Mouse (Mus musculus) CH12.LX (cell line): Measurements from ENCODE around the gene Rrbp1. TPM values are rescaled to one million over a fixed set of nuclear protein-coding genes. Genes with fewer than 3 reads are reported as not detected.

Source experiments
- DNase-seq: peaks from one replicate; pipeline ENCODE4 v3.0.0-alpha.2; 2013; ENCODE audit errors: extremely low read depth
- H3K27ac ChIP-seq: 2 replicates; pipeline ENCODE4 v1.5.1; 2012; ENCODE audit warnings: low read depth, mild to moderate bottlenecking, control low read depth, moderate library complexity; ENCODE audit not compliant: insufficient read depth
- H3K27me3 ChIP-seq: replicated peaks from 2 replicates; pipeline ENCODE3; 2012; ENCODE audit warnings: inconsistent platforms
- H3K36me3 ChIP-seq, 2 experiments: replicated peaks in 1 of 2; 2 replicates each; pipeline versions ENCODE3 to v1.6.1; 2012; ENCODE audit warnings: inconsistent platforms in 1 of 2, low read length in 1 of 2, mild to moderate bottlenecking in 1 of 2, mixed read lengths in 1 of 2, moderate library complexity in 1 of 2; ENCODE audit not compliant: control insufficient read depth in 1 of 2, insufficient read depth in 1 of 2
- H3K4me1 ChIP-seq, 2 experiments: 2 replicates each; pipeline ENCODE4 v1.6.1; 2012; ENCODE audit warnings: inconsistent platforms in 1 of 2, moderate library complexity in 1 of 2; ENCODE audit not compliant: insufficient read depth in 2 of 2, control insufficient read depth in 1 of 2
- H3K4me2 ChIP-seq: 2 replicates; pipeline ENCODE4 v1.6.1; 2012; ENCODE audit warnings: low read depth, mild to moderate bottlenecking, control low read depth; ENCODE audit not compliant: poor library complexity, insufficient read depth, severe bottlenecking
- H3K4me3 ChIP-seq, 3 experiments: fragments of 150-350 bp in 1 of 3; sonication (generic) in 1 of 3; replicated peaks in 1 of 3; 2 replicates each; pipeline versions ENCODE3 to v1.5.1; 2011 to 2012; ENCODE audit warnings: low read depth in 2 of 3, low read length in 2 of 3, mild to moderate bottlenecking in 2 of 3, moderate library complexity in 2 of 3, control low read depth in 1 of 3, improper control_type of control experiment in 1 of 3, inconsistent platforms in 1 of 3, mixed read lengths in 1 of 3; ENCODE audit not compliant: poor library complexity in 1 of 3
- H3K79me2 ChIP-seq: replicated peaks from 2 replicates; pipeline ENCODE4 v1.6.1; 2012; ENCODE audit warnings: mild to moderate bottlenecking, moderate library complexity; ENCODE audit not compliant: control insufficient read depth, poor library complexity, insufficient read depth, severe bottlenecking; ENCODE audit errors: extremely low read depth
- H3K9ac ChIP-seq: 2 replicates; pipeline ENCODE4 v1.6.1; 2012; ENCODE audit warnings: low read depth, mild to moderate bottlenecking, control low read depth, moderate library complexity; ENCODE audit not compliant: insufficient read depth
- H3K9me3 ChIP-seq: replicated peaks from 2 replicates; pipeline ENCODE3; 2012; ENCODE audit warnings: low read length, inconsistent platforms, mixed read lengths
- CHD1 ChIP-seq: IDR thresholded peaks from 2 replicates; pipeline ENCODE4 v1.6.1; 2012; ENCODE audit warnings: low read depth, low read length, improper control_type of control experiment, inconsistent platforms
- CHD2 ChIP-seq: IDR thresholded peaks from 2 replicates; pipeline ENCODE4 v1.6.1; 2011; ENCODE audit warnings: low read length, improper control_type of control experiment
- E2F4 ChIP-seq: IDR thresholded peaks from 2 replicates; pipeline ENCODE4 v1.6.1; 2011; ENCODE audit warnings: low read depth, low read length, improper control_type of control experiment; ENCODE audit not compliant: insufficient replicate concordance
- EP300 ChIP-seq: IDR thresholded peaks from 2 replicates; pipeline ENCODE4 v1.6.1; 2011; ENCODE audit warnings: low read length, improper control_type of control experiment
- IRF4 ChIP-seq: IDR thresholded peaks from 2 replicates; pipeline ENCODE4 v1.6.1; 2014; ENCODE audit warnings: low read depth, mild to moderate bottlenecking, inconsistent platforms, low read length, improper control_type of control experiment
- JUN ChIP-seq: IDR thresholded peaks from 2 replicates; pipeline ENCODE4 v1.6.1; 2011; ENCODE audit warnings: low read depth, mild to moderate bottlenecking, low read length, improper control_type of control experiment, moderate library complexity; ENCODE audit not compliant: insufficient read depth
- KAT2A ChIP-seq: IDR thresholded peaks from 2 replicates; pipeline ENCODE4 v1.6.1; 2012; ENCODE audit warnings: low read length, improper control_type of control experiment, inconsistent platforms; ENCODE audit not compliant: insufficient replicate concordance
- MAZ ChIP-seq: IDR thresholded peaks from 2 replicates; pipeline ENCODE4 v1.6.1; 2012; ENCODE audit warnings: low read depth, mild to moderate bottlenecking, inconsistent platforms, low read length, improper control_type of control experiment, moderate library complexity
- MEF2A ChIP-seq: IDR thresholded peaks from 2 replicates; pipeline ENCODE4 v1.6.1; 2014; ENCODE audit warnings: low read depth, mild to moderate bottlenecking, inconsistent platforms, low read length, improper control_type of control experiment, borderline replicate concordance
- MYC ChIP-seq: IDR thresholded peaks from 2 replicates; pipeline ENCODE4 v1.6.1; 2011; ENCODE audit warnings: low read depth, mild to moderate bottlenecking, improper control_type of control experiment, low read length
- NRF1 ChIP-seq: IDR thresholded peaks from 2 replicates; pipeline ENCODE4 v1.6.1; 2014; ENCODE audit warnings: low read depth, mild to moderate bottlenecking, inconsistent platforms, low read length, improper control_type of control experiment, moderate library complexity
- PAX5 ChIP-seq: IDR thresholded peaks from 2 replicates; pipeline ENCODE4 v1.6.1; 2012; ENCODE audit warnings: low read length, inconsistent platforms, mixed read lengths
- POLR2A ChIP-seq: IDR thresholded peaks from 2 replicates; pipeline ENCODE4 v1.6.1; 2011; ENCODE audit warnings: low read depth, mild to moderate bottlenecking, improper control_type of control experiment, low read length
- POLR2AphosphoS2 ChIP-seq: IDR thresholded peaks from 2 replicates; pipeline ENCODE4 v1.6.1; 2011; ENCODE audit warnings: low read depth, low read length, improper control_type of control experiment
- RAD21 ChIP-seq: IDR thresholded peaks from 2 replicates; pipeline ENCODE4 v1.6.1; 2011; ENCODE audit warnings: low read depth, mild to moderate bottlenecking, low read length, improper control_type of control experiment, moderate library complexity
- USF2 ChIP-seq: conservative IDR thresholded peaks from 2 replicates; pipeline ENCODE4 v1.6.1; 2011; ENCODE audit warnings: low read depth, low read length, improper control_type of control experiment
- ZC3H11A ChIP-seq: IDR thresholded peaks from 2 replicates; pipeline ENCODE4 v1.6.1; 2012; ENCODE audit warnings: low read depth, mild to moderate bottlenecking, inconsistent platforms, low read length, improper control_type of control experiment
- ZMIZ1 ChIP-seq: IDR thresholded peaks from 2 replicates; pipeline ENCODE4 v1.6.1; 2012; ENCODE audit warnings: low read depth, mild to moderate bottlenecking, inconsistent platforms, low read length, improper control_type of control experiment
- ZNF384 ChIP-seq: IDR thresholded peaks from 2 replicates; pipeline ENCODE4 v1.6.1; 2012; ENCODE audit warnings: low read depth, low read length, improper control_type of control experiment, inconsistent platforms
- dilution Hi-C: fragments of 300-500 bp; cut with MboI; formaldehyde crosslinking; loops from 2 replicates; pipeline ENCODE4 v1.14.3; 2020; ENCODE audit warnings: low sequenced_read_pairs; ENCODE audit not compliant: extremely low pct_unique_long_range_greater_than_20kb, extremely low pct_ligation_motif_present
- in situ Hi-C: fragments of 300-500 bp; cut with MboI; formaldehyde crosslinking; loops from 3 replicates; pipeline ENCODE4 v1.14.3; 2019; ENCODE audit warnings: low sequenced_read_pairs, low pct_ligation_motif_present, low pct_unique_long_range_greater_than_20kb, mixed read lengths
- polyA plus RNA-seq: library from polyadenylated mRNA; unstranded; fragments of >175 nt; gene quantifications from 2 replicates; pipeline ENCODE4 v1.2.1, GENCODE M21; 2012; ENCODE audit warnings: low read depth; ENCODE audit not compliant: insufficient read length
- total RNA-seq, 2 experiments: library from RNA; depleted of rRNA; stranded (reverse); fragments of 300-350 nt in 1 of 2; fragments of >200 nt in 1 of 2; gene quantifications; 2 replicates each; pipeline ENCODE4 v1.2.3; 2012 to 2014

Rrbp1 gene
- total and polyA plus RNA-seq, 3 experiments = 42.4 to 127 (median 49.3) TPM

- Histone ChIP-seq H3K4me2 (no peak overlapping the region), H3K79me2 (no peaks in the 10 kb centered on the region), H3K9ac (no peak overlapping the region), H3K9me3 (peaks cover 12% of the 10 kb centered on the region), H3K27ac (no peak overlapping the region), H3K36me3 (no peaks in the 10 kb centered on the region), H3K27me3 (no peaks in the 10 kb centered on the region), H3K4me3 (no peak overlapping the region), H3K4me1 (peaks cover 9 to 31% of the 10 kb centered on the region in 2 experiments)
- no peak for DNase-seq
- dilution Hi-C loops = no loop called here
- in situ Hi-C loops = no loop called here
- TF ChIP-seq KAT2A (no peak), POLR2A (no peak), RAD21 (no peak), IRF4 (no peak), CHD2 (no peak), JUN (no peak), MAZ (no peak), MEF2A (no peak), MYC (no peak), ZNF384 (no peak), PAX5 (no peak), NRF1 (no peak), ZMIZ1 (no peak), ZC3H11A (no peak), E2F4 (no peak), USF2 (no peak), EP300 (no peak), POLR2AphosphoS2 (no peak)
These were observed 35.9 kb upstream of the Rrbp1 start for GRCm38 (mm10) chr2:144046916-144047315.

- no peak for DNase-seq
- Histone ChIP-seq H3K9me3 (peaks cover 16% of the 10 kb centered on the region), H3K9ac (no peak overlapping the region), H3K27ac (no peak overlapping the region), H3K79me2 (no peaks in the 10 kb centered on the region), H3K36me3 (no peaks in the 10 kb centered on the region), H3K4me3 (no peak overlapping the region), H3K27me3 (no peaks in the 10 kb centered on the region), H3K4me2 (no peak overlapping the region), H3K4me1 (peaks cover 9 to 27% of the 10 kb centered on the region in 2 experiments)
- dilution Hi-C loops = no loop called here
- TF ChIP-seq E2F4 (no peak), ZC3H11A (no peak), JUN (no peak), CHD1 (no peak), EP300 (no peak)
- in situ Hi-C loops = no loop called here
These were observed 34.9 kb upstream of the Rrbp1 start for GRCm38 (mm10) chr2:144045756-144046560.
